Mouse (Mus musculus): ENCODE measurements around the gene Smyd3. TPM values are rescaled to one million over a fixed set of nuclear protein-coding genes. Genes with fewer than 3 reads are reported as not detected.

The Smyd3 gene
- polyA plus RNA-seq, 1 experiment: not detected

DNA sequence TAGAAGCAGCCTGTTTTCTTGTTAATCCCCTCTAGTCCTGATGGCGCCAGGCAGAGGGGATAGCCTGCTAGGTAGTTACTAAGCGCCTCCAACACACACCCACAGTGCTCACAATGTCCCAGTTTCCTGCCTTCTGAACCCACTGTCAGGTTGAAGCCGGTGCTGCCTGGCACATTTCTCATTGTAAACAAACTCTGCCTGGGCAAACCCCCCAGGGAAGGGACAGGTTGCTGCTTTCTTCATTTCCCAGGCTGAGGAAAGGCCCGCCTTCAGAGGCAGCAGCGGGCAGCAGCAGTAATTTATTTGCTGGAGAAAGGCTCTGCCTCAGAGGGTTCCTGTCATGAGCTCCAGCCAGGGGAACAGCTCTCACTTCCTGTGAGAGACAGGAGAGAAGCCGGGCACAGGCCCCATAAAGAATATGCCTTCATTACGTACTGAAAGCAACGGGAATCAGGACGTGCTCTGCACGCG is 256.3 kb downstream of the Smyd3 start:
- Histone ChIP-seq H3K4me3 (ENCODE audit: insufficient read depth, low read depth, low read length) (no peak overlapping the region), H3K27ac (ENCODE audit: insufficient read depth, low read depth, low read length) (no peak overlapping the region), H3K4me1 (ENCODE audit: control insufficient read depth, insufficient read depth, low read length) (peaks cover 4% of the 10 kb centered on the region; the same call in 1 of the 2 replicates)
- 74% methylated on average over 11 of the region's 11 CpGs for WGBS
- TF ChIP-seq POLR2A (IDR thresholded peaks at IDR 0.05; ENCODE audit: insufficient read depth, low read depth, low read length) (no peak), CTCF (IDR thresholded peaks at IDR 0.05; ENCODE audit: insufficient read depth, low read depth, low read length) (no peak)

DNA sequence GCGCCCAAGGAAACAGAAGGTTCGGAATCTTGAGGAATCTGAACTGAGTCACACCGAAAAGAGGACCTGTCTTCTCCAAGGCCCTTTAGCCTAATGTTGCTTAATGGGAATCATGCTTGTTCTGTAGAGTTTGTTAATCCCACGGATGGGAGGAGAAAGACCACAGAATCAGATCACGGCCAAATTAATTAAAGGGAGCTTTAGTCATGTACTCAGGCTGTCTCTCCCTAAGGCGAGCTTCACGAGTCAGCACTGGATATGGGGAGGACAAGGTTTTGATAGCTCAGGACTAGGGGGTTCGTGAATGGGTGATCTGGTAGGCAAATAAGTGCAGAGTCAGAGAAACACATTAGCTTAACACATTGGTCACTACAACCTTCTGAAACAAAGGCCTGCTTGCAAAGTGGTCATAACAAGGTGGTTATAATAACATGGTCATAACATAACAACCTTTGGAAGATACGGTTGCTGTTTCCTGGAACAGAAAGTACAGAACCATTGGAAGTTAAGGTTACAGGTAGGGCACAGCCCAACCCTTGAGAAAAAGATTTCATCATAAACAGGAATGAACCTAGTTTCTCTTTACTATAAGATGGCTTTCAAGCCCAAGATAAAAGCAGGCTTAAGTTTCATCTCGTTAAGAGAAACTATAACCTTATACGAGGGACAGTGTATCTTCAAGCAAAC is 261.9 kb downstream of the Smyd3 start:
- Histone ChIP-seq H3K4me1 (ENCODE audit: control insufficient read depth, insufficient read depth, low read length) (no peaks in the 10 kb centered on the region), H3K27ac (ENCODE audit: insufficient read depth, low read depth, low read length) (no peak overlapping the region), H3K4me3 (ENCODE audit: insufficient read depth, low read depth, low read length) (no peak overlapping the region)
- no peak for TF ChIP-seq CTCF (IDR thresholded peaks at IDR 0.05; ENCODE audit: insufficient read depth, low read depth, low read length)
- TF ChIP-seq POLR2A (IDR thresholded peaks at IDR 0.05; ENCODE audit: insufficient read depth, low read depth, low read length): no peak
- 91% methylated on average over 11 of the region's 11 CpGs for WGBS

DNA sequence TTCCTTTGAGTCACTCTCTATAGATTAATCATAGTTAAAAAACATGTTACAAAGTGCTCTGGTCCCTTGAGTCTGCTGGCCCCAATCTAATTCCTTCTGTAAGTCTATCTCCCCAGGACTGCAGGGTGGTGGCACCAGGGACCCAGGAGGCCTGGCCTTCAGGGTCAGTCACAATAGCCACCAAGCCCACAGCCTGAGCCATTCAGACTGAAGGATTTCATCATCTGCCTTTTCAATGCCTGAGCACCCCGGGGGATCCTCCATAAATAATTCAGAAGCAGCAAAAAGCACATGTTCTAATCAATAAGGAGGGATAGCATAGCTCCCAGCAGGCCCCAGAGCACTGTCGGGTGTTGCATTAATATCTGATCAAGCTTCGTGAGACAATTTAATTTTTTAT is 263.3 kb downstream of the Smyd3 start:
- TF ChIP-seq POLR2A (IDR thresholded peaks at IDR 0.05; ENCODE audit: insufficient read depth, low read depth, low read length): no peak
- no peak for TF ChIP-seq CTCF (IDR thresholded peaks at IDR 0.05; ENCODE audit: insufficient read depth, low read depth, low read length)
- WGBS: 75% methylated on average over 3 of the region's 3 CpGs
- Histone ChIP-seq H3K4me3 (ENCODE audit: insufficient read depth, low read depth, low read length) (no peak overlapping the region), H3K27ac (ENCODE audit: insufficient read depth, low read depth, low read length) (no peak overlapping the region), H3K4me1 (ENCODE audit: control insufficient read depth, insufficient read depth, low read length) (0 out of 2 replicates have a peak, but pooled peaks cover 3% of the 10 kb centered on the region)

DNA sequence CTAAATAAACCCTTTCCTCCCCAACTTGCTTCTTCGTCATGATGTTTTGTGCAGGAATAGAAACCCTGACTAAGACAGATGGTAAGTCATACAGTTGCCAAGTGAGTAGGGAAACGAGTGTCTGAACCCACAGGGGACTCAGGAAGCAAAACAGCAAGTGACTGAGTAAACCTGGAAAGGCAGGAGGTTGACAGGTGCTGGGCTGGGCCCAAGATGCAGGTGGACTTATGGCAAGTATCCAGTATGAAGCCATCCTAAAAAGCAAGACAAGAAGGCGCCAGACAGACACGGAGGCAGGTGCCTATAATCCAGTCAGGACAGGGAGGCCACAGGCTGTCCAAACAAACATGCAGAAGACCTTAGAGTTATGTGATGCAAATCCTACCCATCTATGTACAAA is 265.2 kb downstream of the Smyd3 start:
- Histone ChIP-seq H3K4me1 (ENCODE audit: control insufficient read depth, insufficient read depth, low read length) (0 out of 2 replicates have a peak, but pooled peaks cover 3% of the 10 kb centered on the region), H3K4me3 (ENCODE audit: insufficient read depth, low read depth, low read length) (no peak overlapping the region), H3K27ac (ENCODE audit: insufficient read depth, low read depth, low read length) (no peak overlapping the region)
- no peak for TF ChIP-seq CTCF (IDR thresholded peaks at IDR 0.05; ENCODE audit: insufficient read depth, low read depth, low read length)
- no peak for TF ChIP-seq POLR2A (IDR thresholded peaks at IDR 0.05; ENCODE audit: insufficient read depth, low read depth, low read length)
- WGBS: 90% methylated on average over 4 of the region's 4 CpGs

DNA sequence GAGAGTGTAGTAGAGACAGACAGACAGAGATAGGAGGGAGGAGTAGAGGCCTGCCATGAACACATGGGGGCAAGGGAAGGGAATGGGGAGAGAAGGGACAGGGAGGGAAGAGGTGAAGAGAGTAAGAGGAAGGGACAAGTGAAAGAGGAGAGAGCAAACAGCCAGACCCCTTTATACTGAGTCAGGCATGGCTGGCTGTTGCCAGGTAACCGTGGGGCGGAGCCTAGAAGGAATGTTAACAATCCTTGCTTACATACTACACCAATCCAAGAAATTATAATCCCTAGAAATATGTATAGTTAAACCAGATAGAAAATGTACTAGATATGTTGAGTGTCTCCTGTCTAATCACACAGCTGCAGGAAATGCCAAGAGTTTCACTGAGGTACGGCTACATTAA is 267.5 kb downstream of the Smyd3 start:
- 91% methylated on average over 3 of the region's 3 CpGs for WGBS
- Histone ChIP-seq H3K4me3 (ENCODE audit: insufficient read depth, low read depth, low read length) (no peak overlapping the region), H3K4me1 (ENCODE audit: control insufficient read depth, insufficient read depth, low read length) (0 out of 2 replicates have a peak, but pooled peaks cover 3% of the 10 kb centered on the region), H3K27ac (ENCODE audit: insufficient read depth, low read depth, low read length) (no peak overlapping the region)
- no peak for TF ChIP-seq POLR2A (IDR thresholded peaks at IDR 0.05; ENCODE audit: insufficient read depth, low read depth, low read length)
- no peak for TF ChIP-seq CTCF (IDR thresholded peaks at IDR 0.05; ENCODE audit: insufficient read depth, low read depth, low read length)

DNA sequence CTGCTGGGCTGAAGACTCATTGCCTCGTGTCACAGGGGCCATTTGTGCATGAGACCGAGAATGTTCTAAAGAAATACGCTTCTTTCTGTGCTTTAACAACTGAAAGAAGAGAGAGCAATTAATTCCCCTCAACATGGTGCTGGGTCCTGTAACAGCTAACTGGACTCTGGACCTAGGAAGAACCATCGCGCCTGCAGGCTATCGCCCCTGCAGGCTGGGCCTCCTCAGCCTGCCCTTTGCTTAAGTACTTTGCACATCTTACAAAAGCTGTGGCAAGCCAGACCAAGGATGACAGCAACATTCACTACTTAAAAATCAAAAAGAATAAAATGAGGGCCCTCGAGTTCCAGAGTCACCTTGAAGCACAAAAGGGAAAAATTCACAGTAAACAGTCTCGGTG is 274.3 kb downstream of the Smyd3 start:
- no peaks in the 10 kb centered on the region; the same call in 1 of the 2 replicates for H3K4me1 ChIP-seq (ENCODE audit: control insufficient read depth, insufficient read depth, low read length)
- H3K4me3 ChIP-seq (ENCODE audit: insufficient read depth, low read depth, low read length): no peak overlapping the region
- H3K27ac ChIP-seq (ENCODE audit: insufficient read depth, low read depth, low read length): no peak overlapping the region
- WGBS: 93% methylated on average over 8 of the region's 8 CpGs
- TF ChIP-seq CTCF (IDR thresholded peaks at IDR 0.05; ENCODE audit: insufficient read depth, low read depth, low read length) (no peak), POLR2A (IDR thresholded peaks at IDR 0.05; ENCODE audit: insufficient read depth, low read depth, low read length) (no peak)

DNA sequence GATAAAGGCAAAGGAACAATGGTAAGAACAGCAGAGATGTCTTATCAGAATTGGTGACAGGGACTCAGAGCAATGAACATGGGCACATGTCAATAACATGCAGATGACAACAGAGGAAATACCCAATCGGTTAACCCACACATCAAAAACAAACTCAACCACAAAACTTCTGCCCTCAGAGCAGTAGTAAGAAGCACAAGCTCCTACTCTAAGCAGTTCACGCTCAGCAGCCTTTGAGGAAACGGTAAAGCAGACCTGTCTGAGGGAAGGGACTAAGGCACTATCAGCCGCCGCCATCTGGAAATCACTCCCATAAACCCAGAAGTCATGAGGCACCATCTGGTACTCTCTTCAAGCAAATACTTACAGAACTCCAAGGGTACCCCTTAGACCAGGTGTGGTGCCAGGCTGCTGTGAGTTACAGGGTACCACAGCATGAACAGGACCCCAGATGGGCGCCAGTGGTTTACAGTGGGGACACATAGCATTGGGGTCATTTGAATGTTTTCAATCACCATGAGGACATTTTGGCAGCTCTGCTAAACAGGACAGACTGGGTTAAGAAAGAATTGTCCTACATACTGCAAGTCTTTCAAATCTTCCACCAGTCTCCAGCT is 277.1 kb downstream of the Smyd3 start:
- WGBS: 95% methylated on average over 6 of the region's 6 CpGs
- Histone ChIP-seq H3K4me3 (ENCODE audit: insufficient read depth, low read depth, low read length) (no peak overlapping the region), H3K4me1 (ENCODE audit: control insufficient read depth, insufficient read depth, low read length) (no peaks in the 10 kb centered on the region; the same call in 1 of the 2 replicates), H3K27ac (ENCODE audit: insufficient read depth, low read depth, low read length) (no peak overlapping the region)
- no peak for TF ChIP-seq CTCF (IDR thresholded peaks at IDR 0.05; ENCODE audit: insufficient read depth, low read depth, low read length)
- TF ChIP-seq POLR2A (IDR thresholded peaks at IDR 0.05; ENCODE audit: insufficient read depth, low read depth, low read length): no peak

DNA sequence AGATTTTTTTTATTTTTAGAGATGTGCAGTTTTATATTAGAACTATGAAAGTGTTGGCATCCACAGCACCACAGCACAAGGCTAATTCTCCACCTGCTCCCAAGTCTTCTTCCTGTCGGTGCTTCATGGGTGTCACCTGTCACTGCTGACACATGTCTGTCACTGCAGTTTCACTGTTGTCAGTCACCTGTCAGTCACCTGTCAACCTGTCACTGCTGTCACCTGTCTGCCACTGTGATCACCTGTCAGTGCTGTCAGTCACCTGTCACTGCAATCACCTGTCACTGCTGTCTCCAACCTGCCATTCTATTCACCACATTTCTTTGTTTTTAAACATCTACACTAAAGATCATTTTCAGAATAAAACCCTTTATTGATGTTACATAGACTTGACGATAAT is 279.2 kb downstream of the Smyd3 start:
- WGBS: 93% methylated on average over 2 of the region's 2 CpGs
- no peak for TF ChIP-seq POLR2A (IDR thresholded peaks at IDR 0.05; ENCODE audit: insufficient read depth, low read depth, low read length)
- TF ChIP-seq CTCF (IDR thresholded peaks at IDR 0.05; ENCODE audit: insufficient read depth, low read depth, low read length): no peak
- H3K4me3 ChIP-seq (ENCODE audit: insufficient read depth, low read depth, low read length): no peak overlapping the region

DNA sequence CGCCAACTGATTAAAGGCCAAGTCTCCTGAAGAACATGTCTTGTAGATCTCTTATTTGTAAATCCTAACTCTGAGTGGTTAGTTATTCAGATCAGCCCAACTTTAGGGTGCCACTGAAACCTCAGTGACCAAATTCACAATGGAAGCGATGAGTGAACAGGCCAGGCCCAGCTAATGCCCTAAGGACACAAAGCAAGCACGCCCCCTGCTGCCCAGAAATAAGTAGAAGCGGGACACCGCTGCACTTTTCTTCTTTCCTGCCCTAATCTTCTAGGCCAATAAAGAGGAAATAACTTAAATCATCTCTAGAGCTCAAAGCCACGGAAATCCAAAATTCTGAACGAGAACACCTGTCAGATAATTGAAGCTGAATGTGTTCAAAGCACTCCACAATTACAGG is 279.9 kb downstream of the Smyd3 start:
- Histone ChIP-seq H3K27ac (ENCODE audit: insufficient read depth, low read depth, low read length) (no peak overlapping the region), H3K4me3 (ENCODE audit: insufficient read depth, low read depth, low read length) (no peak overlapping the region), H3K4me1 (ENCODE audit: control insufficient read depth, insufficient read depth, low read length) (no peaks in the 10 kb centered on the region; the same call in 1 of the 2 replicates)
- 76% methylated on average over 7 of the region's 7 CpGs for WGBS
- TF ChIP-seq POLR2A (IDR thresholded peaks at IDR 0.05; ENCODE audit: insufficient read depth, low read depth, low read length) (no peak), CTCF (IDR thresholded peaks at IDR 0.05; ENCODE audit: insufficient read depth, low read depth, low read length) (no peak)

More for the DNA sequence above, 279.2 kb downstream of the Smyd3 start:
- no peaks in the 10 kb centered on the region; the same call in 1 of the 2 replicates for H3K4me1 ChIP-seq (ENCODE audit: control insufficient read depth, insufficient read depth, low read length)
- no peak overlapping the region for H3K27ac ChIP-seq (ENCODE audit: insufficient read depth, low read depth, low read length)

Measured in olfactory bulb, adult 2 months (tissue).